Mouse (Mus musculus): ENCODE results near the gene Ints7. TPM values are rescaled to one million over a fixed set of nuclear protein-coding genes. Genes with fewer than 3 reads are reported as not detected.

The Ints7 gene
- polyA plus RNA-seq, 1 experiment from 2014 or later: 39.5 TPM

- WGBS (ENCODE audit: insufficient replicate concordance): 83% methylated on average over 3 of the region's 3 CpGs
Measured at GRCm38 (mm10) chr1:191587062-191587461, 11.6 kb downstream of the Ints7 start.

DNA sequence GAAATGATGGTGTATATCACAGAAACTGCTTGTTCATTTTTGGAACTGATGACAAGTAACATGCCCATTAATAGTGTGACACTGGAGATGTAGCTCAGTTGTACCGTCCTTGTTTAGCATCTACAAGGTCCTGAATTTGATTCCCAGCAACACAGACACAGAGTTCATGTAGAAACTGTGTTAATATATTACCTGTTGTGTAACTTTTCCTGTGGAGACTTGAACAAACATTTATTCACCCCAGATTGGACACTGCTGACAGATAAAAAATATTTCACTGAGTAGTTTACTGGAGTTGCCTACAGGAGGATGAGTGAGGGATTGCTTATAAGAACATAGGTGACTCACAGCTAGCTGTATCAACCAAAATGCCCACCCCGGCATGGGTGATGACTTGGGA lies 13.3 kb downstream of the Ints7 start:
- ATAC-seq: no peak
- Histone ChIP-seq H3K9me3 (replicated peaks) (no peaks in the 10 kb centered on the region), H3K4me1 (no peaks in the 10 kb centered on the region), H3K36me3 (peaks cover 95% of the 10 kb centered on the region), H3K4me2 (no peak overlapping the region), H3K9ac (no peak overlapping the region), H3K27me3 (replicated peaks) (no peaks in the 10 kb centered on the region), H3K27ac (no peak overlapping the region), H3K4me3 (no peak overlapping the region)
- WGBS (ENCODE audit: insufficient replicate concordance): 87% methylated on average over 2 of the region's 2 CpGs

More at GRCm38 (mm10) chr1:191587062-191587461, 11.6 kb downstream of the Ints7 start:
- Histone ChIP-seq H3K9me3 (replicated peaks) (no peaks in the 10 kb centered on the region), H3K4me2 (no peak overlapping the region), H3K9ac (no peak overlapping the region), H3K4me1 (no peaks in the 10 kb centered on the region), H3K27me3 (replicated peaks) (no peaks in the 10 kb centered on the region), H3K27ac (no peak overlapping the region), H3K36me3 (peaks cover 95% of the 10 kb centered on the region), H3K4me3 (no peak overlapping the region)
- ATAC-seq: no peak

GRCm38 (mm10) chr1:191592016-191592720 lies 16.7 kb downstream of the Ints7 start:
- H3K36me3 ChIP-seq: peaks cover 94% of the 10 kb centered on the region
- H3K27ac ChIP-seq: no peak overlapping the region
- H3K27me3 ChIP-seq (replicated peaks): no peaks in the 10 kb centered on the region
- no peak overlapping the region for H3K4me2 ChIP-seq
- H3K9ac ChIP-seq: no peak overlapping the region
- WGBS (ENCODE audit: insufficient replicate concordance): 82% methylated on average over 12 of the region's 12 CpGs
- H3K4me1 ChIP-seq: no peaks in the 10 kb centered on the region
- no peak for ATAC-seq
- H3K9me3 ChIP-seq (replicated peaks): no peaks in the 10 kb centered on the region
- H3K4me3 ChIP-seq: no peak overlapping the region

DNA sequence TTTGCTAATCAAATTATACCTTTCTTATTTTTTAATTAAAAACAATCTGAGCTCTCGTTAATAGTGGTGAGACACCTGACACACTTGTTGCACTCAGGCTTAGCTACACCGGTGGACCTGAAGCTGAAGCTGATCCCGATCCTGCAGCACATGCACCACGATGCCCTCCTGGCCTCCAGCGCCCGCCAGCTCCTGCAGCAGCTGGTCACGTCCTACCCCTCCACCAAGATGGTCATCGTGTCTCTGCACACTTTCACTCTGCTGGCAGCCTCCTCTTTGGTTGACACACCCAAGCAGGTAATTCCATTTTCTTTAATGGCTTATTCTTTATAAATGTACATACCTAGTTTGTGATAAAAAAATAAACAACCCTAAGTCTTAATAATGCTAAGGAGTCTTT lies 20.6 kb downstream of the Ints7 start:
- 88% methylated on average over 8 of the region's 8 CpGs for WGBS (ENCODE audit: insufficient replicate concordance)
- Histone ChIP-seq H3K9me3 (replicated peaks) (no peaks in the 10 kb centered on the region), H3K27me3 (replicated peaks) (no peaks in the 10 kb centered on the region), H3K4me2 (no peak overlapping the region), H3K36me3 (peaks cover 91% of the 10 kb centered on the region), H3K4me3 (no peak overlapping the region), H3K9ac (no peak overlapping the region), H3K4me1 (no peaks in the 10 kb centered on the region), H3K27ac (no peak overlapping the region)
- ATAC-seq: no peak

- Histone ChIP-seq H3K36me3 (peaks cover 88% of the 10 kb centered on the region), H3K4me3 (no peak overlapping the region), H3K27ac (no peak overlapping the region), H3K4me1 (no peaks in the 10 kb centered on the region), H3K4me2 (no peak overlapping the region), H3K9me3 (replicated peaks) (no peaks in the 10 kb centered on the region), H3K27me3 (replicated peaks) (no peaks in the 10 kb centered on the region), H3K9ac (no peak overlapping the region)
- WGBS (ENCODE audit: insufficient replicate concordance): 67% methylated on average over 5 of the region's 5 CpGs
- no peak for ATAC-seq
Measured at GRCm38 (mm10) chr1:191599210-191599609, 23.8 kb downstream of the Ints7 start.

GRCm38 (mm10) chr1:191604690-191605089 lies 29.3 kb downstream of the Ints7 start:
- 74% methylated on average over 3 of the region's 3 CpGs for WGBS (ENCODE audit: insufficient replicate concordance)
- Histone ChIP-seq H3K27ac (no peak overlapping the region), H3K27me3 (replicated peaks) (no peaks in the 10 kb centered on the region), H3K4me3 (no peak overlapping the region), H3K4me2 (no peak overlapping the region), H3K36me3 (peaks cover 91% of the 10 kb centered on the region), H3K4me1 (no peaks in the 10 kb centered on the region), H3K9me3 (replicated peaks) (no peaks in the 10 kb centered on the region), H3K9ac (no peak overlapping the region)
- ATAC-seq: no peak

- peaks cover 98% of the 10 kb centered on the region for H3K36me3 ChIP-seq
- H3K4me2 ChIP-seq: no peak overlapping the region
- H3K9ac ChIP-seq: no peak overlapping the region
- H3K9me3 ChIP-seq (replicated peaks): no peaks in the 10 kb centered on the region
- no peak overlapping the region for H3K27ac ChIP-seq
- H3K4me1 ChIP-seq: no peaks in the 10 kb centered on the region
- 0 out of 2 replicates have a peak, but pooled peaks have one; percentile 24 for ATAC-seq
- 61% methylated on average over 6 of the region's 6 CpGs for WGBS (ENCODE audit: insufficient replicate concordance)
- H3K4me3 ChIP-seq: no peak overlapping the region
- no peaks in the 10 kb centered on the region for H3K27me3 ChIP-seq (replicated peaks)
Measured at GRCm38 (mm10) chr1:191609051-191609450, 33.6 kb downstream of the Ints7 start.

DNA sequence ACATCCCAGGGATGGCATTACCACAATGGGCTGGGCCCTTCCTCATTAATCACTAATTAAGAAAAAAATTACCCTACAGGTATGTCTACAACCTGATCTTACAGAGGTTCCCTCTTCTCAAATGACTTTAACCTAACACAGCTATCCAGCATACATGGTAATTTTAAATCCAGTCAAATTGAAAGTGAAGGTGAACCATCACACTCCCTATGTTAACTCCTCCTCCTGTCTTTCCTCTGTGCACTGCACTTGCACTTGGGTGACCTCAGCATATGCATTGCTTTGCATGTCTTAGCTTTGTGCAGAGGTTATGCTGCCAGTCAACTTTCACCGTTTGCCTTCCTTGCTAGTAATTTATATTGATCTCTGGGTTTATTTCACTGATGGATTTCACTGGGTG lies 34.1 kb downstream of the Ints7 start:
- Histone ChIP-seq H3K9me3 (replicated peaks) (no peaks in the 10 kb centered on the region), H3K4me1 (no peaks in the 10 kb centered on the region), H3K27me3 (replicated peaks) (no peaks in the 10 kb centered on the region), H3K27ac (no peak overlapping the region), H3K9ac (no peak overlapping the region), H3K4me3 (no peak overlapping the region), H3K4me2 (no peak overlapping the region), H3K36me3 (peaks cover 98% of the 10 kb centered on the region)
- WGBS (ENCODE audit: insufficient replicate concordance): 85% methylated on average over 1 of the region's 1 CpGs
- no peak for ATAC-seq

GRCm38 (mm10) chr1:191610357-191610756 lies 34.9 kb downstream of the Ints7 start:
- Histone ChIP-seq H3K4me1 (no peaks in the 10 kb centered on the region), H3K36me3 (peaks cover 98% of the 10 kb centered on the region), H3K9ac (no peak overlapping the region), H3K9me3 (replicated peaks) (no peaks in the 10 kb centered on the region), H3K27ac (no peak overlapping the region), H3K27me3 (replicated peaks) (no peaks in the 10 kb centered on the region), H3K4me2 (no peak overlapping the region), H3K4me3 (no peak overlapping the region)
- no peak for ATAC-seq
- 93% methylated on average over 7 of the region's 7 CpGs for WGBS (ENCODE audit: insufficient replicate concordance)

DNA sequence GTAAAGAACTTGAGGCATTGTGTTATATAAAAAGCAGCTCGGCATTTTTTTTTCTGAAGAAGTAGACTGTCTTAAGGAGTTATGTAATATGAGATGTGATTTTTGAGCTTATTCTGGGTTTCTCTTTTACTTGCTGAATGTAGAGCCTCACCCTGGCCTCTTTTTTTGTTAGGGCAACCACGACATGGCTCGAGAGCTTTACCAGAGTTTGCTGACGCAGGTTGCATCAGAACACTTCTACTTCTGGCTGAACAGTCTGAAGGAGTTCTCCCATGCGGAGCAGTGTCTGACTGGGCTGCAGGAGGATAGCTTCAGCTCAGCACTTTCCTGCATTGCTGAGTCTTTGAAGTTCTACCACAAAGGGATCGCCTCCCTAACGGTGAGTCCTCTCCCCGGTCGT lies 36.2 kb downstream of the Ints7 start:
- Histone ChIP-seq H3K36me3 (peaks cover 98% of the 10 kb centered on the region), H3K9me3 (replicated peaks) (no peaks in the 10 kb centered on the region), H3K4me2 (no peak overlapping the region), H3K27me3 (replicated peaks) (no peaks in the 10 kb centered on the region), H3K9ac (no peak overlapping the region), H3K4me3 (no peak overlapping the region), H3K4me1 (no peaks in the 10 kb centered on the region), H3K27ac (no peak overlapping the region)
- ATAC-seq: no peak
- WGBS (ENCODE audit: insufficient replicate concordance): 84% methylated on average over 9 of the region's 9 CpGs

DNA sequence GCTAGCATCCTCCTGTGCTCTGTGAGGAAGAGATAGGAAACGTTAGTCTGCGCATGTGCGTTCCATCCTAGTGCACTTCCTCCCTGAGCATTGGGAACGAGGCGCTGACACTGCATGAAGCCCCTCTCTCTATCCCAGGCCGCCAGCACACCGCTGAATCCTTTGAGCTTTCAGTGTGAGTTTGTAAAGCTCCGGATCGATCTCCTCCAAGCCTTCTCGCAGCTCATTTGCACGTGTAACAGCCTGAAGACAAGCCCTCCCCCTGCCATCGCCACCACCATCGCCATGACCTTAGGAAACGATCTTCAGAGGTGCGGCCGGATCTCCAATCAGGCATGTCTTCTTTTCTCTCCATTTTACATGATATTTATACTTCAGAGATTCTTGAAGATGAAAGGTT lies 37.4 kb downstream of the Ints7 start:
- 81% methylated on average over 16 of the region's 16 CpGs for WGBS (ENCODE audit: insufficient replicate concordance)
- no peaks in the 10 kb centered on the region for H3K9me3 ChIP-seq (replicated peaks)

DNA sequence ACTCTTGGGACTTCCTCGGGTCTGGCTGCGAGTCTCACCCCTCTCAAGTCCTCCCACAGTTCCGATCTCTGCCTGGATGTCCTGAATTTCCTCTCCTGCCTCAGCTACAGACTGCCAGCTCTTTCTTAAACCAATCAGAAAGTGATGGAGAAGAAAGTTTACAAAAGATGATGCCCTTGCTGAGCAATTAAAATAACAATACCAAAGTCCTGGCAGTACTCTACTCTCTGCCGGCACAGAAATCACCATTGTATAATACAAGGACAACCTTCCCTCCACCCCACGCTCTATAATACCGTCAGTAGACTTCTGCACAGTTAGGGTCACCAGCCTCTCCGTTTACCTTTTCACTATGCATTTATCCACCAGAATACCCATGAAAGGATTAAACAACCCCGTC lies 40.8 kb downstream of the Ints7 start:
- no peaks in the 10 kb centered on the region for H3K4me1 ChIP-seq
- no peaks in the 10 kb centered on the region for H3K27me3 ChIP-seq (replicated peaks)
- H3K27ac ChIP-seq: no peak overlapping the region
- peaks cover 100% of the 10 kb centered on the region for H3K36me3 ChIP-seq
- H3K9ac ChIP-seq: no peak overlapping the region
- 89% methylated on average over 8 of the region's 8 CpGs for WGBS (ENCODE audit: insufficient replicate concordance)
- H3K9me3 ChIP-seq (replicated peaks): no peaks in the 10 kb centered on the region
- H3K4me3 ChIP-seq: no peak overlapping the region
- H3K4me2 ChIP-seq: no peak overlapping the region
- no peak for ATAC-seq

More for the DNA sequence above, 37.4 kb downstream of the Ints7 start:
- Histone ChIP-seq H3K27ac (no peak overlapping the region), H3K4me3 (no peak overlapping the region), H3K4me2 (no peak overlapping the region), H3K4me1 (no peaks in the 10 kb centered on the region), H3K27me3 (replicated peaks) (no peaks in the 10 kb centered on the region), H3K9ac (no peak overlapping the region), H3K36me3 (peaks cover 98% of the 10 kb centered on the region)
- no peak for ATAC-seq

- Histone ChIP-seq H3K4me2 (no peak overlapping the region), H3K27me3 (replicated peaks) (no peaks in the 10 kb centered on the region), H3K9me3 (replicated peaks) (no peaks in the 10 kb centered on the region), H3K4me3 (no peak overlapping the region), H3K9ac (no peak overlapping the region), H3K4me1 (no peaks in the 10 kb centered on the region), H3K27ac (no peak overlapping the region), H3K36me3 (peaks cover 100% of the 10 kb centered on the region)
- no peak for ATAC-seq
- 80% methylated on average over 3 of the region's 3 CpGs for WGBS (ENCODE audit: insufficient replicate concordance)
Measured at GRCm38 (mm10) chr1:191617589-191617988, 42.2 kb downstream of the Ints7 start.

All from liver, embryonic 12.5 days (tissue).